Mouse (Mus musculus): ENCODE data around the gene Rhox3f. TPM values are rescaled to one million over a fixed set of nuclear protein-coding genes. Genes with fewer than 3 reads are reported as not detected.
"Not testable (repeated sequence)": the region's sequence is repeated elsewhere in the genome, so short reads cannot be mapped to it uniquely, and the experiment has no call there.

The Rhox3f gene
- total RNA-seq (2021): not detected
- long read RNA-seq, experiment 1: 0 reads
- long read RNA-seq, experiment 2: 0 reads

- DNase-seq (ENCODE audit: low spot score): not testable (repeated sequence)
Observed at GRCm38 (mm10) chrX:37580692-37581091, at the start of gene Rhox3f. Gene Rhox3f, plus strand, starts transcription at chrX:37580992.

- not testable (repeated sequence) for DNase-seq (ENCODE audit: low spot score)
Observed at GRCm38 (mm10) chrX:37541719-37542118, 39.1 kb upstream of the Rhox3f start, which contains the start of gene Rhox3e. Gene Rhox3e, plus strand, starts transcription at chrX:37542019.

GRCm38 (mm10) chrX:37557112-37557511 lies 23.7 kb upstream of the Rhox3f start, which contains the start of gene Rhox4e:
Gene Rhox4e, plus strand, starts transcription at chrX:37557412.
- not testable (repeated sequence) for DNase-seq (ENCODE audit: low spot score)

GRCm38 (mm10) chrX:37571105-37571504 lies 9.7 kb upstream of the Rhox3f start, which contains the start of gene Rhox2f:
Gene Rhox2f, plus strand, starts transcription at chrX:37571405.
- not testable (repeated sequence) for DNase-seq (ENCODE audit: low spot score)

- DNase-seq (ENCODE audit: low spot score): not testable (repeated sequence)
Observed at GRCm38 (mm10) chrX:37572638-37573037, 8.2 kb upstream of the Rhox3f start.

GRCm38 (mm10) chrX:37607604-37608003 lies 26.8 kb downstream of the Rhox3f start, which contains the start of gene Rhox4f:
Gene Rhox4f, minus strand, starts transcription at chrX:37607704.
- not testable (repeated sequence) for DNase-seq (ENCODE audit: low spot score)

- not testable (repeated sequence) for DNase-seq (ENCODE audit: low spot score)
Observed at GRCm38 (mm10) chrX:37628512-37628911, 47.7 kb downstream of the Rhox3f start, which contains the start of gene Rhox3g. Gene Rhox3g, minus strand, starts transcription at chrX:37628612.

Other genes with a start within 250 kb of the Rhox3f start
- gene Rhox3a2, start 201.0 kb upstream of the Rhox3f start, total RNA-seq (2021): not detected
- gene Rhox4a2, start 190.1 kb upstream of the Rhox3f start, total RNA-seq (2021): not detected
- not detected for gene Rhox2b, start 168.9 kb upstream of the Rhox3f start, total RNA-seq (2021)
- not detected for gene Rhox4b, start 148.5 kb upstream of the Rhox3f start, total RNA-seq (2021)
- not detected for gene Rhox2c, start 127.3 kb upstream of the Rhox3f start, total RNA-seq (2021)
- not detected for gene Rhox3c, start 122.4 kb upstream of the Rhox3f start, total RNA-seq (2021)
- gene Rhox4c, start 100.7 kb upstream of the Rhox3f start, total RNA-seq (2021): not detected
- not detected for gene Rhox2d, start 87.6 kb upstream of the Rhox3f start, total RNA-seq (2021)
- gene Rhox4d, start 66.6 kb upstream of the Rhox3f start, total RNA-seq (2021): not detected
- gene Rhox2e, start 50.5 kb upstream of the Rhox3f start, total RNA-seq (2021): not detected
- not detected for gene Rhox3e, start 39.0 kb upstream of the Rhox3f start, total RNA-seq (2021)
- gene Rhox4e, start 23.6 kb upstream of the Rhox3f start, total RNA-seq (2021): not detected
- gene Rhox2f, start 9.6 kb upstream of the Rhox3f start, total RNA-seq (2021): not detected
- not detected for gene Rhox4f, start 26.7 kb downstream of the Rhox3f start, total RNA-seq (2021)
- not detected for gene Rhox3g, start 47.6 kb downstream of the Rhox3f start, total RNA-seq (2021)
- not detected for gene Rhox2g, start 62.5 kb downstream of the Rhox3f start, total RNA-seq (2021)
- gene Rhox4g, start 70.3 kb downstream of the Rhox3f start, total RNA-seq (2021): not detected
- gene Rhox3h, start 87.8 kb downstream of the Rhox3f start, total RNA-seq (2021): not detected
- not detected for gene Rhox2h, start 92.3 kb downstream of the Rhox3f start, total RNA-seq (2021)
- gene Rhox5, start 223.8 kb downstream of the Rhox3f start, total RNA-seq (2021): not detected
- not detected for gene Rhox6, start 245.9 kb downstream of the Rhox3f start, total RNA-seq (2021)